Mouse (Mus musculus): ENCODE results near the gene Ifit2.
A peak's percentile ranks its signal among the peaks of the same experiment; 100 is the strongest.

Ifit2 gene

GRCm38 (mm10) chr19:34546211-34546610, 4.3 kb upstream of the Ifit2 start:
- no peak for DNase-seq (ENCODE audit: inconsistent age in 2 of 2, low spot score in 1 of 2)

GRCm38 (mm10) chr19:34547976-34548375, 2.5 kb upstream of the Ifit2 start:
- DNase-seq (ENCODE audit: inconsistent age in 2 of 2, low spot score in 1 of 2): peak; percentile 79 to 94

DNA sequence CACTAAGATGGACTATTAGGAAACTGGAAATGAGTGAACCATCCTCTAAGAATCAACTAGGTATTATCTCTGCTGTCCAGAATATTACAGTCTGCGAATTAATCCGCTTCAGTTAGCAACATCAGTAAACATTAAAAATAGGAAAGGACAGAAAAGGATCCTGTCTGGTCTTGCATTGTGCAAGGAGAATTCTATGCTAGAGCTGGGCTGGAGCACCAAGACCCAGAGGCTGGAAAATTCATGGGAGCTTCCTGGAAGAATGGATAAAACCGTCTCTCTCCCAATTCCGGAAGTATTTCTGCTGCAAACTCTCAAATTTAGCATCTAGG, 325 bp upstream of the Ifit2 start:
- no peak for DNase-seq (ENCODE audit: inconsistent age in 2 of 2, low spot score in 1 of 2)

DNA sequence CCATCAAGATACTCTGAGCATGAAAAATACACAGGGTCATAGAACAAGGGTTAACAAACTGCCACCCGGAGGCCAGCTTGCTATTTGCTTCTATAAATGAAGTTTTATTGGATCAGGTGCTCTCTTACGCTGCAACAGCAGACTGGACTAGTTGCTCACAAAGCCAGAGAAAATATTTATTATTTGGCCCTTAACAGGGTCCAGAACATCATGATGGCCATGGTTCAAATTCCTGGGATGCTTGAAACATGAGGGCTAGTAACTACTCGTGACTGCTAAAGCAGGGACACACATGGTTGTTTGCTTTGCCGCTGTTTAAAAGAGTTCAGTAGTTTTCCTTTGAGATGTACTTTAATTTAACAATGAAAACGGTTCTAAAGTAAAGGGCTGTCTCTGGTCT, 1.5 kb downstream of the Ifit2 start:
- no peak for DNase-seq (ENCODE audit: inconsistent age in 2 of 2, low spot score in 1 of 2)

DNA sequence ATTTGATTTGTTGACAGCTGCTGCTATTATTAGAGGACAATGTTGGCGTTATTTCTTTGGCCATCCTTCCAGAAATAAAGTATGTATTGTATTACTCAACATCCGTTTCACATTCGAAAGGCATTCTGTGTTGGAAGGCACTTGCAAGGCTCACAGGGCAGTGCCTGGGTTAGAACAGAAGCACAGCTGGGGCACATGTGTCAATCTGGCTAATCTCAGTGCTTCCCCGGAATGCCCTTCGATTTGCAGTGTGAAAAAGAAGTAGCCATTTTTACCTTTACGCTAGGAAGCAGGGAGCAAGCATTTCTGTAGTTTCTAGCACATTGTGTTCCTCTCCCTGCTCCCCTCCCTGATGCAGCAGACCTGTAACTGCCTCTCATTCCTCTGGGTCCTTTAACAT, 2.5 kb downstream of the Ifit2 start:
- DNase-seq (ENCODE audit: inconsistent age in 2 of 2, low spot score in 1 of 2): no peak

- no peak for DNase-seq (ENCODE audit: inconsistent age in 2 of 2, low spot score in 1 of 2)
Measured at GRCm38 (mm10) chr19:34553522-34553921, 3.0 kb downstream of the Ifit2 start.

DNA sequence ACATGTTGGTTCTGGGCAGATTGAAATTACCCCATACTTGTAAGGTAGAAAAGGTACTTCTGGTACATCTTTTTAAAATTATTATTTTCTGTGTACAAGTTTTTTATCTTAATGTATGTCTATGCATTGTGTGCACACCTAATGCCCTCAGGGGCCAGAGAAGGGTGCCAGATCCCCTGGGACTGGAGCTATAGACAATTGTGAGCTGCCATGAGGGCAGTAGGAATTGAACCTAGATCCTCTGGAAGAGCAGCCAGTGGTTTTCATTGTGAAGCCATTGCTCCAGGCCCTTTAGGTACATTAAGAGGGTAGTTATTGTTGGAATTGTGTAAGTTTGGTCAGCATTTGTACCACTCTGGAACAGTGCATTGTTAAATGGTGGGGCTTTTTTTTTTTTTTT, 3.6 kb downstream of the Ifit2 start:
- no peak for DNase-seq (ENCODE audit: inconsistent age in 2 of 2, low spot score in 1 of 2)

DNA sequence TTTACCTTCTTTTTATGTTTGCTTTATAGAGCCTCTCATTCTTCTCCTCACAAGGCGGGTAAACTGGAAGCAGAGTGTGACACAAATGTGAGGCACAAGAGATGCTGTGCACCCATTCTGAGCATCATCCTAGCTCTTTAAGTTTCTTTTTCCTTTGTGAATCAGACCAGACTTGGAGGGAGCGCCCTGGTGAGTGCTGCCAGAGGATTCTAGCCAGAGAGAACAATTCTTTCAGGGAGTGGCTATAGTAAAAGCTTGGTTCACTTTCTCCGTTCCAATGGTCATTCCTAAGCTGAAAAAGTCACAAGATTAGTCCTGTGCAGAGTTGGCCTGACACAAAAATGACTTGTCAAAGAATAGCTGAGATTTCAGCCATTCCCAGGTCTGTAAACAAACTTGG, 6.1 kb downstream of the Ifit2 start:
- no peak for DNase-seq (ENCODE audit: inconsistent age in 2 of 2, low spot score in 1 of 2)

- DNase-seq (ENCODE audit: inconsistent age in 2 of 2, low spot score in 1 of 2): no peak
Measured at GRCm38 (mm10) chr19:34562556-34562955, 12.1 kb downstream of the Ifit2 start.

GRCm38 (mm10) chr19:34566178-34566784, 15.8 kb downstream of the Ifit2 start:
- no peak for DNase-seq (ENCODE audit: inconsistent age in 2 of 2, low spot score in 1 of 2)

GRCm38 (mm10) chr19:34568988-34569895, 18.7 kb downstream of the Ifit2 start:
- no peak for DNase-seq (ENCODE audit: inconsistent age in 2 of 2, low spot score in 1 of 2)

GRCm38 (mm10) chr19:34569896-34570476, 19.5 kb downstream of the Ifit2 start:
- DNase-seq (ENCODE audit: inconsistent age in 2 of 2, low spot score in 1 of 2): peak in 1 of 2 experiments; percentile 65

DNA sequence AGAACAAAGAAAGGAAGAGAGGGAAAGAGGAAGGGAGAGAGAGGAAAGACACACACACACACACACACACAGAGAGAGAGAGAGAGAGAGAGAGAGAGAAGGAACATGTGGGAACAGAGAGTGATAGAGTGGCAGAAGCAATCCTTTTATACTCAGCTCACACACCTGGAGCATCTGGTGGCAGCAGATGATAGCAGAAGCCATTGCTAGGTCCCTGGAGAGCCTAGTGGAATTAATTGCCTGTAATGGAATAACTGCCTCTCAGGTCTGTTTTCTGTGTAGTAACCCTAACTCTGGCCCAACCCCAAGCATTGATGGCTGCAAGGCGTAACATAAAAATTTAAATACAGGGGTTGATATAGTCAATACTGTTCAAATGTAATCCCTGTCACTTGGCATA, 20.6 kb downstream of the Ifit2 start:
- DNase-seq (ENCODE audit: inconsistent age in 2 of 2, low spot score in 1 of 2): no peak

DNA sequence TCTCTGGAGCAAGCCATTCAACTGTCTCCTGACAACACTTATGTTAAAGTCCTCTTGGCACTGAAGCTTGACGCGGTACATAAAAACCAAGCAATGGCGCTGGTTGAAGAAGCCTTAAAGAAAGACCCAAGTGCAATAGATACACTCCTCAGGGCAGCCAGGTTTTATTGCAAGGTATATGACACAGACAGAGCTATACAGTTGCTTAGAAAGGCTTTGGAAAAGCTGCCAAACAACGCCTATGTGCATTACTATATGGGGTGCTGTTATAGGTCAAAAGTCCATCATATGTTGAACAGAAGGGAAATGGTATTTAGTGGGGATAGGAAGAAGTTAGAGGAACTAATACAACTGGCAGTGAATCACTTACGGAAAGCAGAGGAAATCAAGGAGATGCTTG, 23.2 kb downstream of the Ifit2 start:
- no peak for DNase-seq (ENCODE audit: inconsistent age in 2 of 2, low spot score in 1 of 2)

DNA sequence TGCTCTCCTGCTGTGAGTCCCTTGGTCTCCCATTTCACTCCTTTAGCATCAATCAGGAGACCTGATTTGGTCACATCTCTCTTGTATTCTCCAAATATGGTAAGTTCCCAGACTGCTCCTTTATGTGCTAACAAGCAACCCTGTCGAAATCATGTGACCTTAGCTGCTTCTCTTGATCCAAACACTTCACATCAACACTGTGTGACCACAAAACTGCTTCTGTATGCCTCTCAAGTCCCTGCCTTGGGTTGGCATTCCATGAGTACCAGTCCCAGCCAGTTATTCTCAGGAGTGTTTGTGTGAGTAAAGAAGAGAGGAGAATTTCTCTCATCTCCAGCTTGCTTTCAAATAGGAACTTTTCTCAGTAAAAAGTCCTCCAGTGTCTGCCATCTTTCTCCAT, 26.6 kb downstream of the Ifit2 start:
- no peak for DNase-seq (ENCODE audit: inconsistent age in 2 of 2, low spot score in 1 of 2)

GRCm38 (mm10) chr19:34582696-34583095, 32.2 kb downstream of the Ifit2 start:
- DNase-seq (ENCODE audit: inconsistent age in 2 of 2, low spot score in 1 of 2): peak in 1 of 2 experiments; percentile 35

DNA sequence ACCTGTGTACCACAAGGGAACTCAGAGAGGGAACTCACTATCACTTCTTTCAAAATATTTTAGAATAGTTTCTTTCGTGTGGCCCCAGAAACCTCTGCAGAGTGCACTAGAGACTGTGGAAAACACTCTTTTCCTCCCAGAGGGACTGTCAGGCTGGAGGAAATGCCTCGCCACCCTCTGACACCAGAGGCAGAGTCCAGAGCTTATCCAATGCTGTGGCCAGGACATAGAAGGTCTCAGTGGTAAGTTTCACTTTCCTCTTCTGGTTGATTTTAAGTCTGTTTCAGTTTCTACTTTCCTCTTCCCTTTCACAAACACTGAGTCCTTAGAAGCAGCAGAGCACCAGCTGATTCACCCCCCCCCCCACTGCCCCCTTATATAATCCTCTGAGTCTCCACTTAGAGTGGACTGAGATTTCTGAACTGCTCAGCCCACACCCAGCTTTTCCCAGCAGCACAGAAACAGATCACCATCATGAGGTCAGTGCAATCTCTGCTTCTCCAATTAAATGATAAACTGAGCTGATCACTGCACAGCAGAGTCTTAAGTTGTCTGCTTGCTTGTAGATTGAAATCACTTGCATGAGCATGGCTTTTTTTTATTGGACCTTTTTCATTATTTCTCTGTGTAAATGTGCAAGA, 32.8 kb downstream of the Ifit2 start, which contains the start of gene Ifit3:
Gene Ifit3 (plus strand): TSS at position 406 of the 641 bp plus-strand sequence.
- DNase-seq (ENCODE audit: inconsistent age in 2 of 2, low spot score in 1 of 2): peak; percentile 56 to 76

- DNase-seq (ENCODE audit: inconsistent age in 2 of 2, low spot score in 1 of 2): peak in 1 of 2 experiments; percentile 63
Measured at GRCm38 (mm10) chr19:34585740-34586458, 35.4 kb downstream of the Ifit2 start.

DNA sequence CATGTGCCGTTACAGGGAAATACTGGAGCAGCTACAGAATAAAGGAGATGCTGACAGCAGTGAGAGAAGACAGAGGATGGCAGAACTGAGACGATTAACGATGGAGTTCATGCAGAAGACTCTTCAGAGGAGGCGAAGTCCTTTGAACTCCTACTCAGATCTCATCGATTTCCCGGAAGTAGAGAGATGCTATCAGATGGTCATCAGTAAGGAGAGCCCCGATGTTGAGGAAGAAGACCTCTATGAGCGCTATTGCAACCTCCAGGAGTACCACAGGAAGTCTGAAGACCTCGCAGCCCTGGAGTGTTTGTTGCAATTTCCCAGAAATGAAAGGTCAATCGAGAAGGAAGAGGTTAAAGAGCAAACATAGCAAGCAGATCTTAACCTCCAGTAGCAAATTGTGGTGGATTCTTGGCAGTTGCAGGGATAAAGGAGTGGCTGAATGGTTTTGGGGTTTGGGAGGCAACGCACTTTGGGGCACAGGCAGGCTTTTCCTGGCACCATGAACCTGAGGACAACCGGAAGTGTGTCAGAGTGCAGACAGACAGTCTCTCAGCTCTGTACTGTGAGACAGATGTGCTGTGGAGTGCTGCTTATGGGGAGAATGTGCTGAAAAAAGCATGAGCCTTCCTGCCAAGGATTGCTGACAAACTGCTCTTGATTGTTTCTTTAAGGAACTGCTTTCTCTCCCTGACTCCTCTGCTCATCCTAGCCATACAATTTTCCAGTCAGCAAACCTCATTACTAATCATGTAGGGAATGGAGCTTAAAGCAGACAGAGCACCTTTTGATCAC, 37.6 kb downstream of the Ifit2 start:
- DNase-seq (ENCODE audit: inconsistent age in 2 of 2, low spot score in 1 of 2): peak in 1 of 2 experiments; percentile 51

DNA sequence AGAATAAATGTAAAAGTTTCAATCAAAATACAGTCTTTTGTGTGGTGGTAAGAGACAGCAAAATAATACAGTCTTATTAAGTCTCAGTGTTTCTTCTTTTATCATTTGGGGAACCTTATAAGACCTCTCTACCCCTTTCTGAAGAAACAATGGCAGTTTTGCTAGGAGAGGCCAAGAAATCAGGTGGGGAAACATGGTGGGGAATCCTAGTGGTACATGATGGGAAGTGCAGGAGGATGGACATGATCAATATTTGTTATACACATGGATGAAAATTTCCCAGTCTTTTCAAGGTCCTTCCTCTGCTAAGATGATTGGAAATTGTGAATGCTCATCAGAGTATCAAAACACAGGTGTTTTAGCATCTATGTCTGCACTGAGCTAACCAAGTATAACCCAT, 38.5 kb downstream of the Ifit2 start:
- no peak for DNase-seq (ENCODE audit: inconsistent age in 2 of 2, low spot score in 1 of 2)

All from adrenal gland, adult (tissue).